Mouse (Mus musculus): ENCODE results near the gene Bdh1. TPM values are rescaled to one million over a fixed set of nuclear protein-coding genes. Genes with fewer than 3 reads are reported as not detected.

Gene Bdh1
- polyA plus RNA-seq, 1 experiment from 2014 or later = 174 TPM

DNA sequence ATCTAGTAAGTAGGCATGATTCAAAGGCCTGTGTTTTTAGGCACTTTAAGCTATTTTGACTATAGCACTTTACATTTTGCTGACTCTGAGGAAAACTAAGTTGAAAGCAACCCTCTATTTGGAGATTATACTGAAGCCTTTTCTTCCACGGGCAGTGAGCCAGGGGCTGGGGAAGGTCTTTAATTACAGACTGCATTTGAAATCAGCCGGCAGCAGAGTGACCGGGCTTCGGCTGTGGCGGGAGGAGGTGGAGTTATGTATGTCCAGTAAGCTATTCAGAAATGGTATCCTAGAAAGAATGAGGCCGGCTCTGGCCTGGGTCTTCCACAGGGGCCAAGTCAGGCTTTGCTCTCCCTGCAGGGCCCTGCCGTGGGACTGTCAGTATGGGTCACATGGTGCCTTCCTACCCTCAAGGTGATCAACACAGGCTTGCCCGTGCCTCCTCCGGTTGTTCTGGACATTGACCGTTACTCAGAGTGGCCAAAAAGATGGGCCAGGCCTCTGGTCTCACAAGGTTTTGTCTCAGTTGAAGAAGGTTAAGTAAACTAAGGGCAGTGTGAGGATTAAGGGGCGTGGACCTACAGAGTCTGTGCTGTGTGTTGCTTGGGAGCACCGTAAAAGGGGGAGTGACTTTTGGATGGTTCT lies 11.5 kb downstream of the Bdh1 start:
- peaks cover 21% of the 10 kb centered on the region for H3K4me1 ChIP-seq (replicated peaks)
- no peak for ATAC-seq
- no peak overlapping the region for H3K9ac ChIP-seq
- H3K9me3 ChIP-seq = no peaks in the 10 kb centered on the region
- 66% methylated on average over 12 of the region's 12 CpGs for WGBS
- no peaks in the 10 kb centered on the region for H3K36me3 ChIP-seq
- H3K27ac ChIP-seq = 0 out of 2 replicates have a peak overlapping the region, but pooled peaks have one; percentile 17
- no peaks in the 10 kb centered on the region for H3K27me3 ChIP-seq (replicated peaks)
- H3K4me2 ChIP-seq (replicated peaks) = no peak overlapping the region
- no peak overlapping the region for H3K4me3 ChIP-seq (replicated peaks)

DNA sequence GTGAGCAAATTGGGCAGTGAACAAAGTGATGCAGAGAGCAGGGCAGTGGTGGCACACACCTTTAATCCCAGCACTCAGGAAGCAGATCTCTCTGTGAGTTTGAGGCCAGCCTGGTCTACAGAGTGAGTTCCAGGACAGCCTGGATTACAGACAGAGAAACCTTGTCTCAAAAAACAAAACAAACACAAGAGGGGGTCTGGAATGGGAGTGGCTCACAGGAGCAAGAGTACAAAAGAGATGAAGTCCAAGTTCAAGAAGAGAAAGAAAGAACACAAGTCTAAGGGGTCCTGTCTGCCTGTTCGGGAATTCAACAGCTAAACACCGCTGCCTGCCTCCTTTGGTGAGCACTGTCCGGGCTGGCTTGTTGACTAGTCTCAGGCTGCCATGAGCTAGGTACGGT lies 13.1 kb downstream of the Bdh1 start:
- Histone ChIP-seq H3K9ac (no peak overlapping the region), H3K27ac (no peak overlapping the region), H3K27me3 (replicated peaks) (no peaks in the 10 kb centered on the region), H3K4me2 (replicated peaks) (no peak overlapping the region), H3K4me3 (replicated peaks) (no peak overlapping the region), H3K9me3 (no peaks in the 10 kb centered on the region), H3K4me1 (replicated peaks) (peaks cover 13% of the 10 kb centered on the region), H3K36me3 (peaks cover 6% of the 10 kb centered on the region; the same call in 1 of the 2 replicates)
- no peak for ATAC-seq
- 80% methylated on average over 4 of the region's 4 CpGs for WGBS

DNA sequence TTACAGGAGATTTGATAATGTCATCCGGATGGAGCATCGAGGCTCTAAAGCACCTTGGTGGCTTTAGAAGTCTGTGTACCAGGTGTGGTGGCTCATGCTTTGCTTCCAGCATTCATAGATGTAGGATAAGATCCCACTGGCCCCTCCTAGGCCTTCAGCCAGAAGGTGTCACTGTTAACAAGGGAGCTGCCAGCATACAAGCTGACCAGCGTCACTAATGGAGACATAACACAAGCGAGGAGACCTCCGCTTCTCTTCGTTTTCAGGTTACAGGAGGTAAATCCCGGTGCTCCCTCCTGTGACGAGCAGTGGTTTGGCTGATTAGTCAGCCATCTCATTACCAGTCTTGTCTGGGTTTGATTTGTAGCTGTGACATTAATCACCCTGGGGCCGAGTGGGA lies 14.0 kb downstream of the Bdh1 start:
- no peak for ATAC-seq
- peaks cover 13% of the 10 kb centered on the region for H3K4me1 ChIP-seq (replicated peaks)
- no peak overlapping the region for H3K27ac ChIP-seq
- H3K4me2 ChIP-seq (replicated peaks) = no peak overlapping the region
- H3K9ac ChIP-seq = no peak overlapping the region
- H3K27me3 ChIP-seq (replicated peaks) = no peaks in the 10 kb centered on the region
- H3K9me3 ChIP-seq = no peaks in the 10 kb centered on the region
- WGBS = 59% methylated on average over 9 of the region's 9 CpGs
- H3K4me3 ChIP-seq (replicated peaks) = no peak overlapping the region
- H3K36me3 ChIP-seq = peaks cover 6% of the 10 kb centered on the region; the same call in 1 of the 2 replicates

DNA sequence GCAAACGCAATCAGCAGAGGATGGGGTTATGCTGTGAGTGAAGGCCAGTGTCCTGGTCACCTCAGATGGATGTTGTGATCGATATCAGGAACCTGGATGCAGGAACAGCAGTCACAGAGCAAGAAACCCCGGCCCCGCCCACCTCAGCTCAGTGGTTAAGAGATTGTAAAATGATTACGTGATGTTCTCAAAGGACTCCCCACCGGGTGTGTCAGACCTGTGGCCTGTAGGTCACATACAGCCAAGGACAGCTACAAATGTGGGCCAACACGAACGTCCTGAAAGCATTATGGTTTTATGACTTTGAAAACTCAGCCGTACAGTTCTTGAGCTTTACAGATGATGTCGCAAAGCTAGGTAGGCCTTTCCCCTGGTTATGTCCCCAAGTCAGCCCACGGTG lies 15.3 kb downstream of the Bdh1 start:
- H3K27ac ChIP-seq = no peak overlapping the region
- H3K4me1 ChIP-seq (replicated peaks) = peaks cover 13% of the 10 kb centered on the region
- H3K9me3 ChIP-seq = no peaks in the 10 kb centered on the region
- no peak overlapping the region for H3K4me2 ChIP-seq (replicated peaks)
- H3K4me3 ChIP-seq (replicated peaks) = no peak overlapping the region
- ATAC-seq = peak; percentile 87
- peaks cover 6% of the 10 kb centered on the region; the same call in 1 of the 2 replicates for H3K36me3 ChIP-seq
- WGBS = 67% methylated on average over 11 of the region's 11 CpGs
- no peak overlapping the region for H3K9ac ChIP-seq
- H3K27me3 ChIP-seq (replicated peaks) = no peaks in the 10 kb centered on the region

DNA sequence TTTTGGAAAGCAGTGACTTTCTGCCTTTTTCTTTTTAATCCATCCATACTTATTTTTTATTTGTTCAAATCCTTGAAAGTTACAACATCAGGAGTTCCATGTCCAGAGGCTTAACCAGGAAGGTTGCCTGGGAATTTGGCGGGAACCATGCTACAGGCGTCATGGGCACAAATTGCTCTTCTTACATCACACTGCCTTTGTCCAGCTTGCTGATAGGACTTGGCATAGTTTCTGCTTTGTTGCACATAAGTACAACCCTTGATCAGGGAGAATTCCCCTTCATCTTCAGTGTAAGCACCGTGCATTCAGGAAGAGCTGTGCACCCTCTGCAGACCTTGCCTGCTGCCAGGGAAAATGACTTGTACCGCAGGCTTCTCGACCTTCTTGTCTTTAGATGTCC lies 17.4 kb downstream of the Bdh1 start:
- 96% methylated on average over 5 of the region's 5 CpGs for WGBS
- Histone ChIP-seq H3K9me3 (no peaks in the 10 kb centered on the region), H3K4me1 (replicated peaks) (no peaks in the 10 kb centered on the region), H3K4me3 (replicated peaks) (no peak overlapping the region), H3K36me3 (peaks cover 6% of the 10 kb centered on the region; the same call in 1 of the 2 replicates), H3K27me3 (replicated peaks) (no peaks in the 10 kb centered on the region), H3K9ac (no peak overlapping the region), H3K4me2 (replicated peaks) (no peak overlapping the region), H3K27ac (no peak overlapping the region)
- no peak for ATAC-seq

DNA sequence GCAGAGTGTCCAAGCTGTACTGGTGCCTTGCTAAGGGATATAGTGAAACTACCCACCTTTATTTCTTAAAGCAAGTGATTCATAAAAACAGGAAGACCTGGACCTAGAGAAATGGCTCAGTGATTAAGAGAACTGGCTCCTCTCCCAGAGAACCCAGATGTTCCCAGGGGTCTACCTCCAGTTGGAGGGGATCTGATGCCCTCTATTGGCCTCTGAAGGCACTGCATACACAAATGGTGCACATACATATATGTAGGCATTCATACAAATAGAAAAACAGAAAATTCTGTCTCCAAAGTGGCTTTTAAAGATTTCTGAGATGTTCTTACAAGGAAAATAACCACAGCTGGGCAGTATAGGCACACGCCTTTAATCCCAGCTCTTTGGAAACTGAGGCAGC lies 18.0 kb downstream of the Bdh1 start:
- H3K27me3 ChIP-seq (replicated peaks) = no peaks in the 10 kb centered on the region
- WGBS = 91% methylated on average over 1 of the region's 1 CpGs

DNA sequence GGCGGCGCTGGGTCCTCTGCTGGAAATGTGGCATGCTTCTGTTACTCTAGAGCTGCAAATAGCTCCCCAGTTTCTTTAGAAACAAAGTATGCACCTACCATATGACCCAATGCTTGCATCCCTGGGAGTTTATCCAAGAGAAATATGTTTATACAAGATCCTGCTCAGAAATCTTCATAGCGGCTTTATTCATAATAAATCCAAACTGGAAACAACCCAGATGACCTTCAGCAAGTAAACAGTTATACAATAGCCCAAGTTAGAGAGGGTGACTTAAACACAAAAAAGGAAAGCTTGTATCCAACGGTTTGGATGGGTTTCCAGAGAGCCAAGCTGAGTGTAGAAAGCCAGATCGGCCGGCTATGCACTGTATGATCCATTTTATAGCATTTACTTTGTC lies 22.4 kb downstream of the Bdh1 start:
- H3K4me2 ChIP-seq (replicated peaks) = no peak overlapping the region
- 63% methylated on average over 6 of the region's 6 CpGs for WGBS
- no peak overlapping the region for H3K9ac ChIP-seq
- peaks cover 6% of the 10 kb centered on the region; the same call in 1 of the 2 replicates for H3K36me3 ChIP-seq
- H3K27me3 ChIP-seq (replicated peaks) = no peaks in the 10 kb centered on the region
- H3K9me3 ChIP-seq = no peaks in the 10 kb centered on the region
- H3K4me3 ChIP-seq (replicated peaks) = no peak overlapping the region
- ATAC-seq = no peak
- no peaks in the 10 kb centered on the region for H3K4me1 ChIP-seq (replicated peaks)
- H3K27ac ChIP-seq = no peak overlapping the region

More for the DNA sequence above, 18.0 kb downstream of the Bdh1 start:
- no peak overlapping the region for H3K4me2 ChIP-seq (replicated peaks)
- no peaks in the 10 kb centered on the region for H3K4me1 ChIP-seq (replicated peaks)
- H3K27ac ChIP-seq = no peak overlapping the region
- no peaks in the 10 kb centered on the region for H3K9me3 ChIP-seq
- no peak for ATAC-seq
- no peak overlapping the region for H3K4me3 ChIP-seq (replicated peaks)
- no peak overlapping the region for H3K9ac ChIP-seq
- peaks cover 6% of the 10 kb centered on the region; the same call in 1 of the 2 replicates for H3K36me3 ChIP-seq

DNA sequence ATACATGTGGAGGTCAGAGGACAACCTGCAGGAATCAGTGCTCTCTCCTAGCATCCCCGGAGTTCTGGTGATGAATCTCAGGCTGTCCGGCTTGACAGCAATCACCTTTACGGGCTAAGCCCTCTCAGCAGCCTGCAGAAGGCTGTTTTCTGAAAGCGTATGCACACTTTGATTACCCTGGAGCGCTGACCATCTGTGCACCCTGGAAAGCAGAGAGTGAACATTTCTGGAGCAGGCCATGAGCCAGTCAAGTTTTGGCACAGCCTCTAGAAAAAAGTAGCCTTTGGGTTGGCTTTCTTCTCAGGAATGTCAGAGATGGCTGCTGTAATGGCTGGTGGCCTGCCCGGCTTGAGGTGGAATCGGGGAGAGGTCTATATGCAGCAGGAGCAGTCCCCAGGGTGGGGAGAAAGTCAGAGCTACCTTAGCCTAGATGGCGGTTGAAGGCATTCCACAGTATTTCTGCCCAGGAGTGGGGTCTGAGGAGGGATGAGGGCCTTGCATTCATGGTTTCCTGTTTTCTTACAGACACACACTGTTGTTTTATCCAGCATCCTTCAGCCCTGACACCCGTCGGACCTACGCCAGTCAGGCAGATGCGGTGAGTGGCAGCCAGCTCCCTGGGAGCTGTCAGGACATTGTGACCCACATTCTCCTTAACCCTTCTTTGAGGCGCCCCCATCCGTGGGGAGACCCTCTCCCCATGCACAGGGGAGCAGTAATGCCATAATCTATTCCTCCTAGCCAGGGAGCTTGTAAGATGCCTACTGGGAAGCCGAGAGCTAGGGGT lies 24.2 kb downstream of the Bdh1 start:
- WGBS = 75% methylated on average over 15 of the region's 15 CpGs
- H3K9me3 ChIP-seq = no peaks in the 10 kb centered on the region
- ATAC-seq = no peak
- no peaks in the 10 kb centered on the region for H3K36me3 ChIP-seq
- H3K4me2 ChIP-seq (replicated peaks) = no peak overlapping the region
- H3K4me3 ChIP-seq (replicated peaks) = no peak overlapping the region
- no peak overlapping the region for H3K9ac ChIP-seq
- H3K27me3 ChIP-seq (replicated peaks) = no peaks in the 10 kb centered on the region
- H3K27ac ChIP-seq = no peak overlapping the region
- H3K4me1 ChIP-seq (replicated peaks) = no peaks in the 10 kb centered on the region

DNA sequence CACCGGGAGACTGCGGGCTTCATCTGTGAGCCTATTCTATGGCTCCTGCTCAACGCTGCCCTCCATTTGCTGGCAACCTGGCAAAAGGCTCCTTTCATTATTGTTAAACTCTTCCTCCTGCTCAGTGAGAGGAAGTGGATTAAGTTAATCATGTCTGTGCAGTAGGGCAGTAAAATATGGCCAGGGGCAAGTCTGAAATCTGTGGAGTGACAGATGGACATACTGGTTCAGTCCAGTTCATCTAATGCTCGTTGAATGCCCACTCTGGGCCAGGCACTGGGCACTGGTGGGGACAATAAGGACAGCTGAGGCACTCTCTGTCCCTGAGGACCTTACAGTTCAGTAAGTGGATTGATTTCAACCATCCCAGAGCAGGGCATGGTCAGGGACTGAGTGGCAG lies 27.9 kb downstream of the Bdh1 start:
- no peak overlapping the region for H3K4me2 ChIP-seq (replicated peaks)
- no peaks in the 10 kb centered on the region for H3K27me3 ChIP-seq (replicated peaks)
- no peaks in the 10 kb centered on the region for H3K9me3 ChIP-seq
- H3K9ac ChIP-seq = no peak overlapping the region
- H3K27ac ChIP-seq = no peak overlapping the region
- no peak for ATAC-seq
- H3K4me1 ChIP-seq (replicated peaks) = peaks cover 4% of the 10 kb centered on the region; the same call in 1 of the 2 replicates
- WGBS = 77% methylated on average over 4 of the region's 4 CpGs
- no peak overlapping the region for H3K4me3 ChIP-seq (replicated peaks)
- no peaks in the 10 kb centered on the region for H3K36me3 ChIP-seq

DNA sequence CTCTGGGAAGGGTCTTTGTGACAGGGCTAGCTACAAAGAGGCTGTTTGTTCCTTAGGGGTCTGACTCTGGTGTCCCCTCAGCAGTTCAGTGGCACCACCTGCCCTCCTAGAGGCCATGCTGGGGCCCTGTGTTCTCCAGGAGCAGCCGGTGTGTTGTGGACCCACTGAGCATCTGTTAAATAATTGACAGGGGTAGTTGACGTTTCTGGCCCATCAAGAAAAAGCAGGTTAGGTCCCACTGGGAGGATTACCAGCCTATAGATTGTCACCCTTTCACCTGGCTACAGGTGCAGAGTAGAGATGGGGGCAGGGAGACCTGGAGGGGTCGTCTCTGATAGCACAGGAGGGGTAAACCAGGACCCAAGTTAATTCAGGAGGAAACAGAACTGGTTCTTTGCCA lies 29.2 kb downstream of the Bdh1 start:
- no peak overlapping the region for H3K4me3 ChIP-seq (replicated peaks)
- no peaks in the 10 kb centered on the region for H3K27me3 ChIP-seq (replicated peaks)
- H3K4me1 ChIP-seq (replicated peaks) = peaks cover 13% of the 10 kb centered on the region
- no peak overlapping the region for H3K27ac ChIP-seq
- WGBS = 63% methylated on average over 3 of the region's 3 CpGs
- no peak overlapping the region for H3K9ac ChIP-seq
- no peak for ATAC-seq
- no peaks in the 10 kb centered on the region for H3K36me3 ChIP-seq
- no peak overlapping the region for H3K4me2 ChIP-seq (replicated peaks)
- H3K9me3 ChIP-seq = no peaks in the 10 kb centered on the region

DNA sequence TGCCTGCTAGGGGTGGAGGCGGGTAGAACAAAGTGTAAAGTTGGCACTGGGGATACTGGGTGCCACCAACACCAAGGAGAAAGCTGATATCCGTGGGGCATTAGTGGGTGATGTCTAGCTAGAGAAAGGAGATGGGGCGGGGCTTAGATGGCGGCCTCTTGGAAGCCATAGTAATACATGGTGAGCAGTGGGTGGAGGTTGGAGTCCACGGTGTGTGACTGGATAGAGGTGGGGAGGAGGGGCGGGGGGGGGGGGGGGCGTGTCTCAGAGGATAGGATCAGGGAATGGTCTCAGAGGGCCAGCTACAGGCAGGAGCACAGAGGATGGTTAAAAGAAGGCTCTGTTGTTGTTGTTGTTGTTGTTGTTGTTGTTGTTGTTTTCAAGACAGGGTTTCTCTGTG lies 30.4 kb downstream of the Bdh1 start:
- Histone ChIP-seq H3K9me3 (no peaks in the 10 kb centered on the region), H3K4me2 (replicated peaks) (no peak overlapping the region)
- ATAC-seq = no peak

DNA sequence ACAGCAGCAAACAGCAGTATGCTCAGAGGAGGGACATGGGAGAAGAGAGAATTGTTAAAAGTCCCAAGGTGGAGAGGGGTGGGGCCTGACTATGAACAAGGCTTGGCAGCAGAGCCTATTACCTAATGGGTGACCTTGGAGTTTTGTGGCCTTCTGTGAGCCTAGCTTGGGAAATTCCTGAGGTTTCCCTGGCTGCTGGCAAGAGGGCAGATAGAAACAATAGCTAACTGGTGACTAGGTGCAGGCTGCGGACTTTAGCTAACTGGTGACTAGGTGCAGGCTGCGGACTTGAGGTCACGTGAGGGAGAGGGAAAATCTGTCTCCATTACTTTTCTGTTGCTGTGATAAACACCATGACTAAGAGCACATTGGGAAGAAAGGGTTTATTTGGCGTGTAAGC lies 31.9 kb downstream of the Bdh1 start:
- Histone ChIP-seq H3K4me3 (replicated peaks) (no peak overlapping the region), H3K36me3 (0 out of 2 replicates have a peak, but pooled peaks cover 4% of the 10 kb centered on the region), H3K4me1 (replicated peaks) (peaks cover 13% of the 10 kb centered on the region), H3K27ac (0 out of 2 replicates have a peak overlapping the region, but pooled peaks have one; percentile 27), H3K9me3 (no peaks in the 10 kb centered on the region), H3K9ac (no peak overlapping the region), H3K27me3 (replicated peaks) (no peaks in the 10 kb centered on the region), H3K4me2 (replicated peaks) (no peak overlapping the region)
- WGBS = 79% methylated on average over 4 of the region's 4 CpGs
- 0 out of 2 replicates have a peak, but pooled peaks have one; percentile 39 for ATAC-seq

More for the DNA sequence above, 30.4 kb downstream of the Bdh1 start:
- Histone ChIP-seq H3K4me1 (replicated peaks) (peaks cover 13% of the 10 kb centered on the region), H3K27ac (no peak overlapping the region), H3K9ac (no peak overlapping the region), H3K36me3 (0 out of 2 replicates have a peak, but pooled peaks cover under 1% of the 10 kb centered on the region), H3K4me3 (replicated peaks) (no peak overlapping the region), H3K27me3 (replicated peaks) (no peaks in the 10 kb centered on the region)
- WGBS = 83% methylated on average over 5 of the region's 7 CpGs

Measured in intestine, embryonic 15.5 days (tissue).